Mouse (Mus musculus): ENCODE results near the gene Atp8b3. TPM values are rescaled to one million over a fixed set of nuclear protein-coding genes. Genes with fewer than 3 reads are reported as not detected.

Atp8b3 gene
- 0.51 and 0.71 TPM in 2 replicates for polyA plus RNA-seq (2016; fragmentation: Nextera tagmentation; extraction: Ambion mirVana)

- peaks cover 52% of the 10 kb centered on the region for H3K27me3 ChIP-seq (ENCODE audit: poor library complexity, severe bottlenecking)
Observed at GRCm38 (mm10) chr10:80538710-80539394, at the start of gene Atp8b3. Atp8b3 (minus strand) TSS chr10:80539124.

GRCm38 (mm10) chr10:80587305-80587657 is 48.4 kb upstream of the Atp8b3 start:
- H3K36me3 ChIP-seq (replicated peaks): peaks cover 46% of the 10 kb centered on the region
- H3K9me3 ChIP-seq: no peaks in the 10 kb centered on the region
- DNase-seq (ENCODE audit: extremely low spot score, low spot score): no peak
- H3K27ac ChIP-seq: peak overlapping the region; percentile 69
- H3K4me1 ChIP-seq: peaks cover 66% of the 10 kb centered on the region
- WGBS: 58% methylated on average over 4 of the region's 4 CpGs
- H3K27me3 ChIP-seq (ENCODE audit: poor library complexity, severe bottlenecking): no peaks in the 10 kb centered on the region
- H3K4me3 ChIP-seq: peak overlapping the region; percentile 22; the same call in 1 of the 2 replicates

More at GRCm38 (mm10) chr10:80538710-80539394, at the start of gene Atp8b3:
- Histone ChIP-seq H3K36me3 (replicated peaks) (peaks cover 33% of the 10 kb centered on the region), H3K4me1 (peaks cover 36% of the 10 kb centered on the region), H3K4me3 (peak within 1 kb of the TSS; percentile 44), H3K27ac (peak within 1 kb of the TSS; percentile 66), H3K9me3 (no peaks in the 10 kb centered on the region)
- WGBS: 2% methylated on average over 30 of the region's 30 CpGs
- DNase-seq (ENCODE audit: extremely low spot score, low spot score): peak; percentile 77

- Histone ChIP-seq H3K4me3 (peak overlapping the region; percentile 22; the same call in 1 of the 2 replicates), H3K27me3 (ENCODE audit: poor library complexity, severe bottlenecking) (no peaks in the 10 kb centered on the region), H3K27ac (peak overlapping the region; percentile 69), H3K4me1 (peaks cover 66% of the 10 kb centered on the region), H3K36me3 (replicated peaks) (peaks cover 48% of the 10 kb centered on the region), H3K9me3 (no peaks in the 10 kb centered on the region)
- DNase-seq (ENCODE audit: extremely low spot score, low spot score): no peak
- 95% methylated on average over 47 of the region's 51 CpGs for WGBS
Observed at GRCm38 (mm10) chr10:80586407-80587304, 47.7 kb upstream of the Atp8b3 start.

GRCm38 (mm10) chr10:80585581-80585980 is 46.7 kb upstream of the Atp8b3 start:
- Histone ChIP-seq H3K36me3 (replicated peaks) (peaks cover 48% of the 10 kb centered on the region), H3K4me1 (peaks cover 64% of the 10 kb centered on the region)

GRCm38 (mm10) chr10:80584642-80585552 is 46.0 kb upstream of the Atp8b3 start:
- no peak for DNase-seq (ENCODE audit: extremely low spot score, low spot score)
- peaks cover 59% of the 10 kb centered on the region for H3K4me1 ChIP-seq
- 77% methylated on average over 12 of the region's 12 CpGs for WGBS

More at GRCm38 (mm10) chr10:80585581-80585980, 46.7 kb upstream of the Atp8b3 start:
- Histone ChIP-seq H3K27me3 (ENCODE audit: poor library complexity, severe bottlenecking) (no peaks in the 10 kb centered on the region), H3K27ac (no peak overlapping the region), H3K9me3 (no peaks in the 10 kb centered on the region), H3K4me3 (0 out of 2 replicates have a peak overlapping the region, but pooled peaks have one; percentile 0)
- no peak for DNase-seq (ENCODE audit: extremely low spot score, low spot score)
- 93% methylated on average over 8 of the region's 8 CpGs for WGBS

GRCm38 (mm10) chr10:80584045-80584488 is 45.1 kb upstream of the Atp8b3 start:
- WGBS: 69% methylated on average over 12 of the region's 12 CpGs
- H3K36me3 ChIP-seq (replicated peaks): peaks cover 48% of the 10 kb centered on the region
- H3K27ac ChIP-seq: no peak overlapping the region
- H3K4me3 ChIP-seq: peak overlapping the region; percentile 14
- no peaks in the 10 kb centered on the region for H3K9me3 ChIP-seq
- no peaks in the 10 kb centered on the region for H3K27me3 ChIP-seq (ENCODE audit: poor library complexity, severe bottlenecking)
- H3K4me1 ChIP-seq: peaks cover 55% of the 10 kb centered on the region
- DNase-seq (ENCODE audit: extremely low spot score, low spot score): no peak

More at GRCm38 (mm10) chr10:80584642-80585552, 46.0 kb upstream of the Atp8b3 start:
- H3K9me3 ChIP-seq: no peaks in the 10 kb centered on the region
- peak overlapping the region; percentile 40; the same call in 1 of the 2 replicates for H3K27ac ChIP-seq
- H3K36me3 ChIP-seq (replicated peaks): peaks cover 48% of the 10 kb centered on the region
- H3K27me3 ChIP-seq (ENCODE audit: poor library complexity, severe bottlenecking): no peaks in the 10 kb centered on the region
- H3K4me3 ChIP-seq: no peak overlapping the region; the same call in 1 of the 2 replicates

- H3K4me1 ChIP-seq: peaks cover 55% of the 10 kb centered on the region
- H3K36me3 ChIP-seq (replicated peaks): peaks cover 48% of the 10 kb centered on the region
- H3K27ac ChIP-seq: no peak overlapping the region
- no peaks in the 10 kb centered on the region for H3K9me3 ChIP-seq
- no peak overlapping the region for H3K4me3 ChIP-seq
- DNase-seq (ENCODE audit: extremely low spot score, low spot score): no peak
- no peaks in the 10 kb centered on the region for H3K27me3 ChIP-seq (ENCODE audit: poor library complexity, severe bottlenecking)
- WGBS: 87% methylated on average over 5 of the region's 5 CpGs
Observed at GRCm38 (mm10) chr10:80583047-80583446, 44.1 kb upstream of the Atp8b3 start.

- no peaks in the 10 kb centered on the region for H3K9me3 ChIP-seq
- peaks cover 62% of the 10 kb centered on the region for H3K4me1 ChIP-seq
- no peaks in the 10 kb centered on the region for H3K27me3 ChIP-seq (ENCODE audit: poor library complexity, severe bottlenecking)
- peaks cover 15% of the 10 kb centered on the region for H3K36me3 ChIP-seq (replicated peaks)
- H3K4me3 ChIP-seq: peak overlapping the region; percentile 85
- H3K27ac ChIP-seq: peak overlapping the region; percentile 91
- DNase-seq (ENCODE audit: extremely low spot score, low spot score): peak; percentile 51
- 6% methylated on average over 8 of the region's 8 CpGs for WGBS
Observed at GRCm38 (mm10) chr10:80578911-80579310, 40.0 kb upstream of the Atp8b3 start.

GRCm38 (mm10) chr10:80578131-80578750 is 39.3 kb upstream of the Atp8b3 start:
- H3K4me3 ChIP-seq: peak overlapping the region; percentile 85
- H3K36me3 ChIP-seq (replicated peaks): peaks cover 9% of the 10 kb centered on the region
- peak overlapping the region; percentile 91 for H3K27ac ChIP-seq
- DNase-seq (ENCODE audit: extremely low spot score, low spot score): peak; percentile 86
- no peaks in the 10 kb centered on the region for H3K9me3 ChIP-seq
- WGBS: under 1% methylated on average over 29 of the region's 29 CpGs
- peaks cover 62% of the 10 kb centered on the region for H3K4me1 ChIP-seq
- H3K27me3 ChIP-seq (ENCODE audit: poor library complexity, severe bottlenecking): no peaks in the 10 kb centered on the region

GRCm38 (mm10) chr10:80577195-80578130 is 38.5 kb upstream of the Atp8b3 start, which contains the start of gene Klf16:
Klf16 (minus strand) TSS chr10:80577321.
- DNase-seq (ENCODE audit: extremely low spot score, low spot score): peak; percentile 96
- Histone ChIP-seq H3K4me3 (peak within 1 kb of the TSS; percentile 85), H3K27me3 (ENCODE audit: poor library complexity, severe bottlenecking) (no peaks in the 10 kb centered on the region), H3K9me3 (no peaks in the 10 kb centered on the region), H3K4me1 (peaks cover 70% of the 10 kb centered on the region), H3K36me3 (replicated peaks) (peaks cover 4% of the 10 kb centered on the region), H3K27ac (peak within 1 kb of the TSS; percentile 91)
- under 1% methylated on average over 95 of the region's 97 CpGs for WGBS
